Mouse (Mus musculus) cortical plate, adult 2 months (tissue): ENCODE results near the gene Dnajc6.

Source experiments
- CTCF ChIP-seq: fragments of 200-500 bp; IDR thresholded peaks from 2 replicates; pipeline ENCODE4 v1.5.1; 2011; ENCODE audit warnings: mild to moderate bottlenecking, control low read depth, low read length; ENCODE audit not compliant: insufficient read depth; ENCODE audit errors: extremely low read depth
- POLR2A ChIP-seq: fragments of 200-500 bp; IDR thresholded peaks from 2 replicates; pipeline ENCODE4 v1.6.1; 2011; ENCODE audit warnings: mild to moderate bottlenecking, low read length, control low read depth; ENCODE audit not compliant: insufficient read depth; ENCODE audit errors: extremely low read depth

GRCm38 (mm10) chr4:101550671-101551161 lies 54.3 kb downstream of the Dnajc6 start:
- TF ChIP-seq POLR2A, result no peak
- no peak for TF ChIP-seq CTCF
